Mouse (Mus musculus) CH12.LX (cell line): ENCODE results near the gene Pip5k1c. TPM values are rescaled to one million over a fixed set of nuclear protein-coding genes. Genes with fewer than 3 reads are reported as not detected.
A peak's percentile ranks its signal among the peaks of the same experiment; 100 is the strongest.

ENCODE experiments used
- DNase-seq: peaks from one replicate; pipeline ENCODE4 v3.0.0-alpha.2; 2013; ENCODE audit errors: extremely low read depth
- H3K27ac ChIP-seq: 2 replicates; pipeline ENCODE4 v1.5.1; 2012; ENCODE audit warnings: low read depth, mild to moderate bottlenecking, control low read depth, moderate library complexity; ENCODE audit not compliant: insufficient read depth
- H3K27me3 ChIP-seq: replicated peaks from 2 replicates; pipeline ENCODE3; 2012; ENCODE audit warnings: inconsistent platforms
- H3K36me3 ChIP-seq, 2 experiments: replicated peaks in 1 of 2; 2 replicates each; pipeline versions ENCODE3 to v1.6.1; 2012; ENCODE audit warnings: inconsistent platforms in 1 of 2, low read length in 1 of 2, mild to moderate bottlenecking in 1 of 2, mixed read lengths in 1 of 2, moderate library complexity in 1 of 2; ENCODE audit not compliant: control insufficient read depth in 1 of 2, insufficient read depth in 1 of 2
- H3K4me1 ChIP-seq, 2 experiments: 2 replicates each; pipeline ENCODE4 v1.6.1; 2012; ENCODE audit warnings: inconsistent platforms in 1 of 2, moderate library complexity in 1 of 2; ENCODE audit not compliant: insufficient read depth in 2 of 2, control insufficient read depth in 1 of 2
- H3K4me2 ChIP-seq: 2 replicates; pipeline ENCODE4 v1.6.1; 2012; ENCODE audit warnings: low read depth, mild to moderate bottlenecking, control low read depth; ENCODE audit not compliant: poor library complexity, insufficient read depth, severe bottlenecking
- H3K4me3 ChIP-seq, 3 experiments: fragments of 150-350 bp in 1 of 3; sonication (generic) in 1 of 3; replicated peaks in 1 of 3; 2 replicates each; pipeline versions ENCODE3 to v1.5.1; 2011 to 2012; ENCODE audit warnings: low read depth in 2 of 3, low read length in 2 of 3, mild to moderate bottlenecking in 2 of 3, moderate library complexity in 2 of 3, control low read depth in 1 of 3, improper control_type of control experiment in 1 of 3, inconsistent platforms in 1 of 3, mixed read lengths in 1 of 3; ENCODE audit not compliant: poor library complexity in 1 of 3
- H3K79me2 ChIP-seq: replicated peaks from 2 replicates; pipeline ENCODE4 v1.6.1; 2012; ENCODE audit warnings: mild to moderate bottlenecking, moderate library complexity; ENCODE audit not compliant: control insufficient read depth, poor library complexity, insufficient read depth, severe bottlenecking; ENCODE audit errors: extremely low read depth
- H3K9ac ChIP-seq: 2 replicates; pipeline ENCODE4 v1.6.1; 2012; ENCODE audit warnings: low read depth, mild to moderate bottlenecking, control low read depth, moderate library complexity; ENCODE audit not compliant: insufficient read depth
- H3K9me3 ChIP-seq: replicated peaks from 2 replicates; pipeline ENCODE3; 2012; ENCODE audit warnings: low read length, inconsistent platforms, mixed read lengths
- BHLHE40 ChIP-seq: IDR thresholded peaks from 2 replicates; pipeline ENCODE4 v1.6.1; 2011; ENCODE audit warnings: mild to moderate bottlenecking, low read depth, low read length, improper control_type of control experiment
- CHD1 ChIP-seq: IDR thresholded peaks from 2 replicates; pipeline ENCODE4 v1.6.1; 2012; ENCODE audit warnings: low read depth, low read length, improper control_type of control experiment, inconsistent platforms
- CTCF ChIP-seq, 2 experiments: IDR thresholded peaks in 1 of 2; conservative IDR thresholded peaks in 1 of 2; 2 replicates each; pipeline ENCODE4 v1.5.1; 2011 to 2012; ENCODE audit warnings: low read depth in 2 of 2, low read length in 2 of 2, improper control_type of control experiment in 1 of 2, inconsistent platforms in 1 of 2, mild to moderate bottlenecking in 1 of 2, moderate library complexity in 1 of 2
- EP300 ChIP-seq: IDR thresholded peaks from 2 replicates; pipeline ENCODE4 v1.6.1; 2011; ENCODE audit warnings: low read length, improper control_type of control experiment
- GABPA ChIP-seq: IDR thresholded peaks from 2 replicates; pipeline ENCODE4 v1.6.1; 2012; ENCODE audit warnings: low read depth, low read length, improper control_type of control experiment, inconsistent platforms; ENCODE audit not compliant: insufficient replicate concordance
- HCFC1 ChIP-seq: IDR thresholded peaks from 2 replicates; pipeline ENCODE4 v1.6.1; 2012; ENCODE audit warnings: low read depth, mild to moderate bottlenecking, inconsistent platforms, low read length, improper control_type of control experiment
- IRF4 ChIP-seq: IDR thresholded peaks from 2 replicates; pipeline ENCODE4 v1.6.1; 2014; ENCODE audit warnings: low read depth, mild to moderate bottlenecking, inconsistent platforms, low read length, improper control_type of control experiment
- KAT2A ChIP-seq: IDR thresholded peaks from 2 replicates; pipeline ENCODE4 v1.6.1; 2012; ENCODE audit warnings: low read length, improper control_type of control experiment, inconsistent platforms; ENCODE audit not compliant: insufficient replicate concordance
- MAFK ChIP-seq: IDR thresholded peaks from 2 replicates; pipeline ENCODE4 v1.6.1; 2011; ENCODE audit warnings: low read length, improper control_type of control experiment; ENCODE audit not compliant: insufficient replicate concordance
- MAX ChIP-seq: IDR thresholded peaks from 2 replicates; pipeline ENCODE4 v1.6.1; 2011; ENCODE audit warnings: low read length, improper control_type of control experiment
- MAZ ChIP-seq: IDR thresholded peaks from 2 replicates; pipeline ENCODE4 v1.6.1; 2012; ENCODE audit warnings: low read depth, mild to moderate bottlenecking, inconsistent platforms, low read length, improper control_type of control experiment, moderate library complexity
- MEF2A ChIP-seq: IDR thresholded peaks from 2 replicates; pipeline ENCODE4 v1.6.1; 2014; ENCODE audit warnings: low read depth, mild to moderate bottlenecking, inconsistent platforms, low read length, improper control_type of control experiment, borderline replicate concordance
- MYC ChIP-seq: IDR thresholded peaks from 2 replicates; pipeline ENCODE4 v1.6.1; 2011; ENCODE audit warnings: low read depth, mild to moderate bottlenecking, improper control_type of control experiment, low read length
- NELFE ChIP-seq: IDR thresholded peaks from 2 replicates; pipeline ENCODE4 v1.6.1; 2011; ENCODE audit warnings: low read depth, low read length, improper control_type of control experiment
- NRF1 ChIP-seq: IDR thresholded peaks from 2 replicates; pipeline ENCODE4 v1.6.1; 2014; ENCODE audit warnings: low read depth, mild to moderate bottlenecking, inconsistent platforms, low read length, improper control_type of control experiment, moderate library complexity
- PAX5 ChIP-seq: IDR thresholded peaks from 2 replicates; pipeline ENCODE4 v1.6.1; 2012; ENCODE audit warnings: low read length, inconsistent platforms, mixed read lengths
- POLR2A ChIP-seq: IDR thresholded peaks from 2 replicates; pipeline ENCODE4 v1.6.1; 2011; ENCODE audit warnings: low read depth, mild to moderate bottlenecking, improper control_type of control experiment, low read length
- RCOR1 ChIP-seq: conservative IDR thresholded peaks from 2 replicates; pipeline ENCODE4 v1.6.1; 2012; ENCODE audit warnings: low read depth, mild to moderate bottlenecking, inconsistent platforms, low read length, improper control_type of control experiment
- TBP ChIP-seq: conservative IDR thresholded peaks from 2 replicates; pipeline ENCODE4 v1.6.1; 2011; ENCODE audit warnings: low read depth, low read length, improper control_type of control experiment
- UBTF ChIP-seq: IDR thresholded peaks from 2 replicates; pipeline ENCODE4 v1.6.1; 2012; ENCODE audit warnings: low read depth, mild to moderate bottlenecking, inconsistent platforms, low read length, improper control_type of control experiment, moderate library complexity
- dilution Hi-C: fragments of 300-500 bp; cut with MboI; formaldehyde crosslinking; loops from 2 replicates; pipeline ENCODE4 v1.14.3; 2020; ENCODE audit warnings: low sequenced_read_pairs; ENCODE audit not compliant: extremely low pct_unique_long_range_greater_than_20kb, extremely low pct_ligation_motif_present
- in situ Hi-C: fragments of 300-500 bp; cut with MboI; formaldehyde crosslinking; loops from 3 replicates; pipeline ENCODE4 v1.14.3; 2019; ENCODE audit warnings: low sequenced_read_pairs, low pct_ligation_motif_present, low pct_unique_long_range_greater_than_20kb, mixed read lengths
- polyA plus RNA-seq: library from polyadenylated mRNA; unstranded; fragments of >175 nt; gene quantifications from 2 replicates; pipeline ENCODE4 v1.2.1, GENCODE M21; 2012; ENCODE audit warnings: low read depth; ENCODE audit not compliant: insufficient read length
- total RNA-seq, 2 experiments: library from RNA; depleted of rRNA; stranded (reverse); fragments of 300-350 nt in 1 of 2; fragments of >200 nt in 1 of 2; gene quantifications; 2 replicates each; pipeline ENCODE4 v1.2.3; 2012 to 2014

The Pip5k1c gene
- total and polyA plus RNA-seq, 3 experiments, result 11.4 to 51.4 (median 12.6) TPM

DNA sequence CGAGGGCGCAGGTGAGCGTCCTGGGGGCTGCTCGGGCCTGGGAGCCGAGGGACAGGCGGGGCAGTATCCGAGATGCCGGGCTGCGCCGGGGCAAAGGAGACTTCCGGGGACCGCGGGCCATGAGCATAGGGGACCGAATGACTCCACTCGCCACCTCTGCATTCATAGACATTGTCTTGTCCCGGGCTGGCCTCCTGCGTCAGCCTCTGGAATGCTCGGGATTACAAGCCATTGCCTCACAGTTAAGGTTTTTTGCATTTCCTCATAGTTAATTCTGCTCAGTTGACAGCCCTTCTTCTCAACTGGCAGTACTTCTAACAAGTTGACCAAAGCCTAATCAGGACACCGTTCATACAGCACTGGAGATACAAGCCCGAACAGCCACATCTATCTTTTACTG, 28.7 kb downstream of the Pip5k1c start:
- Histone ChIP-seq H3K4me3 (peak overlapping the region; percentile 89 to 98 (median 97)), H3K4me1 (peaks cover 12 to 37% of the 10 kb centered on the region in 2 experiments; a peak in 3 of 4 replicates), H3K9me3 (no peaks in the 10 kb centered on the region), H3K9ac (peak overlapping the region; percentile 96), H3K4me2 (peak overlapping the region; percentile 78), H3K36me3 (peaks cover 61 to 74% of the 10 kb centered on the region in 2 experiments), H3K27me3 (no peaks in the 10 kb centered on the region), H3K27ac (peak overlapping the region; percentile 49), H3K79me2 (peaks cover 15% of the 10 kb centered on the region)
- DNase-seq, result no peak
- dilution Hi-C loops, result no loop called here
- TF ChIP-seq PAX5 (no peak), TBP (0 out of 2 replicates have a peak, but pooled peaks have one; percentile 1), NRF1 (no peak)
- in situ Hi-C loops, result no loop called here

DNA sequence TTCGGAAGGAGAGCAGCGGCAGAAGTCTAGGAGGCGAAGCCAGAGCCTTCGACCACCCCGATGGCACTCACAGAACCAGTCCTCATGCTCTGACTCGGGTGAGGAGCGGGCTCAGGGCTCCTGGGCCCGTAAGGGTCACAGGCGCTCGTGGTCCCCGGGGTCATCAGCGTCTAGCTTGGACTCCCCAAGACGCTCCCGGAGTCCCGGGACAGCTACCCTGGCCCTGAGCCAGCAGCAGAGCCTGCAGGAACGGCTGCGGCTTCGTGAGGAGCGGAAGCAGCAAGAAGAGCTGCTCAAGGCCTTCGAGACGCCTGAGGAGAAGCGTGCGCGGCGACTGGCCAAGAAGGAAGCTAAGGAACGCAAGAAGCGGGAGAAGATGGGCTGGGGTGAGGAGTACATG, 29.7 kb downstream of the Pip5k1c start:
- no peak overlapping the region for H3K27ac ChIP-seq
- no peak for TF ChIP-seq MAFK
- no peak for TF ChIP-seq UBTF
- TF ChIP-seq NELFE, result no peak
- no peak for TF ChIP-seq CHD1
- in situ Hi-C loops (no loop called here), dilution Hi-C loops (no loop called here)
- H3K4me2 ChIP-seq, result 0 out of 2 replicates have a peak overlapping the region, but pooled peaks have one; percentile 78
- peaks cover 65 to 73% of the 10 kb centered on the region in 2 experiments for H3K36me3 ChIP-seq
- H3K4me3 ChIP-seq, result no peak overlapping the region
- H3K9me3 ChIP-seq, result no peaks in the 10 kb centered on the region
- no peak for DNase-seq
- peaks cover 12 to 32% of the 10 kb centered on the region in 2 experiments; a peak in 3 of 4 replicates for H3K4me1 ChIP-seq
- no peaks in the 10 kb centered on the region for H3K27me3 ChIP-seq
- H3K9ac ChIP-seq, result no peak overlapping the region
- H3K79me2 ChIP-seq, result peaks cover 15% of the 10 kb centered on the region

- dilution Hi-C loops, result no loop called here
- H3K4me2 ChIP-seq, result no peak overlapping the region
- DNase-seq, result no peak
- no peak overlapping the region for H3K27ac ChIP-seq
- in situ Hi-C loops, result no loop called here
- H3K79me2 ChIP-seq, result peaks cover 15% of the 10 kb centered on the region
- H3K9me3 ChIP-seq, result no peaks in the 10 kb centered on the region
- no peak overlapping the region for H3K4me3 ChIP-seq
- peaks cover 12 to 32% of the 10 kb centered on the region in 2 experiments; a peak in 3 of 4 replicates for H3K4me1 ChIP-seq
- no peak for TF ChIP-seq MAX
- no peak for TF ChIP-seq CTCF (conservative IDR thresholded peaks at IDR 0.05 in 1 of 2, IDR thresholded peaks at IDR 0.05 in 1 of 2; ENCODE audit: low read depth in 2 of 2, low read length in 2 of 2)
- no peak for TF ChIP-seq HCFC1
- TF ChIP-seq BHLHE40, result no peak
- TF ChIP-seq GABPA, result no peak
- no peak for TF ChIP-seq MYC
- no peak for TF ChIP-seq TBP
- TF ChIP-seq POLR2A, result no peak
- TF ChIP-seq MEF2A, result no peak
- no peak for TF ChIP-seq EP300
- TF ChIP-seq KAT2A, result no peak
- no peak for TF ChIP-seq IRF4
- TF ChIP-seq RCOR1, result no peak
- no peak for TF ChIP-seq MAZ
- no peak for TF ChIP-seq UBTF
- no peak overlapping the region for H3K9ac ChIP-seq
- no peaks in the 10 kb centered on the region for H3K27me3 ChIP-seq
- peaks cover 58 to 72% of the 10 kb centered on the region in 2 experiments for H3K36me3 ChIP-seq
These were observed 30.5 kb downstream of the Pip5k1c start for GRCm38 (mm10) chr10:81323141-81323775.
